Mouse (Mus musculus) forebrain, embryonic 14.5 days (tissue): ENCODE data around the gene Fbxo47. TPM values are rescaled to one million over a fixed set of nuclear protein-coding genes. Genes with fewer than 3 reads are reported as not detected.

Experiments
- ATAC-seq: fragments of 200-750 bp; cut with Nextera tagmentation; 2 replicates; pipeline ENCODE4 v1.8.0; 2017; ENCODE audit warnings: mild to moderate bottlenecking, moderate library complexity
- DNase-seq: peaks from one replicate; pipeline ENCODE4 v3.0.0-alpha.2; 2015; ENCODE audit warnings: low spot score
- H3K27ac ChIP-seq: fragments of 300-500 bp; sonication (generic); 2 replicates; pipeline ENCODE4 v1.5.1; 2014; ENCODE audit warnings: low read depth, mild to moderate bottlenecking, control low read depth, low read length, moderate library complexity
- H3K27me3 ChIP-seq: fragments of 300-500 bp; sonication (generic); replicated peaks from 2 replicates; pipeline ENCODE4 v1.6.1; 2014; ENCODE audit warnings: low read length, control low read depth, mixed read lengths; ENCODE audit not compliant: control insufficient read depth, insufficient read depth
- H3K36me3 ChIP-seq: fragments of 300-500 bp; sonication (generic); 2 replicates; pipeline ENCODE4 v1.6.1; 2014; ENCODE audit warnings: low read length, control low read depth; ENCODE audit not compliant: control insufficient read depth, insufficient read depth
- H3K4me1 ChIP-seq: fragments of 300-500 bp; sonication (generic); 2 replicates; pipeline ENCODE4 v1.6.1; 2014; ENCODE audit warnings: antibody characterized with exemption, low read length, control low read depth; ENCODE audit not compliant: control insufficient read depth, insufficient read depth
- H3K4me2 ChIP-seq: fragments of 300-500 bp; sonication (generic); 2 replicates; pipeline ENCODE4 v1.6.1; 2014; ENCODE audit warnings: mild to moderate bottlenecking, control low read depth, low read length
- H3K4me3 ChIP-seq: fragments of 300-500 bp; sonication (generic); 2 replicates; pipeline ENCODE4 v1.5.1; 2014; ENCODE audit warnings: low read depth, low read length, control low read depth
- H3K9ac ChIP-seq: fragments of 300-500 bp; sonication (generic); 2 replicates; pipeline ENCODE4 v1.6.1; 2014; ENCODE audit warnings: mild to moderate bottlenecking, low read length, control low read depth, moderate library complexity
- H3K9me3 ChIP-seq: fragments of 300-500 bp; sonication (generic); replicated peaks from 2 replicates; pipeline ENCODE4 v1.6.1; 2016; ENCODE audit warnings: low read length, control low read depth, mixed read lengths; ENCODE audit not compliant: control insufficient read depth
- WGBS: fragments of 180-500 bp; shearing (Covaris S2); extraction: QIAGEN DNeasy Blood & Tissue Kit; methylation state at CpG from one replicate; pipeline ENCODE4 v1.1.7; 2014; 5-methylcytosine and 5-hydroxymethylcytosine counted together
- polyA plus RNA-seq: library from polyadenylated mRNA; unstranded; fragments of >200 nt; fragmentation: Nextera tagmentation; extraction: Ambion mirVana; gene quantifications from 2 replicates; pipeline ENCODE4 v1.2.1, GENCODE M21; 2014

Gene Fbxo47
- polyA plus RNA-seq, 1 experiment from 2014 or later = 0.65 TPM

GRCm38 (mm10) chr11:97808621-97809234 lies 75.2 kb downstream of the Fbxo47 start:
- Histone ChIP-seq H3K9me3 (no peaks in the 10 kb centered on the region), H3K27ac (peak overlapping the region; percentile 27), H3K4me2 (no peak overlapping the region), H3K9ac (no peak overlapping the region), H3K36me3 (peaks cover 34% of the 10 kb centered on the region), H3K27me3 (no peaks in the 10 kb centered on the region), H3K4me1 (peaks cover 77% of the 10 kb centered on the region), H3K4me3 (no peak overlapping the region)
- DNase-seq (peak; percentile 48), ATAC-seq (no peak)
- WGBS = 49% methylated on average over 5 of the region's 5 CpGs

GRCm38 (mm10) chr11:97808093-97808492 lies 75.9 kb downstream of the Fbxo47 start:
- peaks cover 71% of the 10 kb centered on the region for H3K4me1 ChIP-seq
- no peak overlapping the region for H3K4me2 ChIP-seq
- H3K4me3 ChIP-seq = no peak overlapping the region
- H3K9me3 ChIP-seq = no peaks in the 10 kb centered on the region
- no peaks in the 10 kb centered on the region for H3K27me3 ChIP-seq
- peak; percentile 57 for DNase-seq
- no peak overlapping the region for H3K27ac ChIP-seq
- no peak overlapping the region for H3K9ac ChIP-seq
- H3K36me3 ChIP-seq = peaks cover 34% of the 10 kb centered on the region
- no peak for ATAC-seq
- 50% methylated on average over 2 of the region's 2 CpGs for WGBS

GRCm38 (mm10) chr11:97807626-97808025 lies 76.3 kb downstream of the Fbxo47 start:
- Histone ChIP-seq H3K9ac (no peak overlapping the region), H3K9me3 (no peaks in the 10 kb centered on the region), H3K27ac (no peak overlapping the region), H3K4me1 (peaks cover 66% of the 10 kb centered on the region), H3K27me3 (no peaks in the 10 kb centered on the region), H3K36me3 (peaks cover 34% of the 10 kb centered on the region), H3K4me2 (no peak overlapping the region), H3K4me3 (no peak overlapping the region)
- ATAC-seq (no peak), DNase-seq (no peak)
- WGBS = 43% methylated on average over 6 of the region's 6 CpGs

- Histone ChIP-seq H3K36me3 (peaks cover 34% of the 10 kb centered on the region), H3K27ac (no peak overlapping the region), H3K4me1 (peaks cover 67% of the 10 kb centered on the region), H3K27me3 (no peaks in the 10 kb centered on the region), H3K4me2 (0 out of 2 replicates have a peak overlapping the region, but pooled peaks have one; percentile 27), H3K4me3 (no peak overlapping the region), H3K9ac (no peak overlapping the region), H3K9me3 (no peaks in the 10 kb centered on the region)
- DNase-seq (no peak), ATAC-seq (no peak)
- 78% methylated on average over 7 of the region's 7 CpGs for WGBS
Measured at GRCm38 (mm10) chr11:97806613-97806964, 77.4 kb downstream of the Fbxo47 start.

GRCm38 (mm10) chr11:97805662-97806612 lies 78.0 kb downstream of the Fbxo47 start:
- Histone ChIP-seq H3K9me3 (no peaks in the 10 kb centered on the region), H3K4me1 (peaks cover 68% of the 10 kb centered on the region), H3K4me2 (peak overlapping the region; percentile 27), H3K27ac (peak overlapping the region; percentile 70), H3K36me3 (peaks cover 34% of the 10 kb centered on the region), H3K4me3 (no peak overlapping the region), H3K27me3 (no peaks in the 10 kb centered on the region), H3K9ac (peak overlapping the region; percentile 40; the same call in 1 of the 2 replicates)
- DNase-seq (peak; percentile 61), ATAC-seq (peak; percentile 62)
- WGBS = 42% methylated on average over 15 of the region's 15 CpGs

GRCm38 (mm10) chr11:97804841-97805661 lies 78.9 kb downstream of the Fbxo47 start:
- Histone ChIP-seq H3K27ac (peak overlapping the region; percentile 70; the same call in 1 of the 2 replicates), H3K9ac (no peak overlapping the region), H3K9me3 (no peaks in the 10 kb centered on the region), H3K27me3 (no peaks in the 10 kb centered on the region), H3K4me2 (peak overlapping the region; percentile 27), H3K4me1 (peaks cover 65% of the 10 kb centered on the region), H3K36me3 (peaks cover 31% of the 10 kb centered on the region), H3K4me3 (no peak overlapping the region)
- DNase-seq (peak; percentile 86), ATAC-seq (peak; percentile 38)
- WGBS = 10% methylated on average over 9 of the region's 9 CpGs

GRCm38 (mm10) chr11:97803847-97804246 lies 80.1 kb downstream of the Fbxo47 start:
- no peak overlapping the region for H3K9ac ChIP-seq
- peaks cover 57% of the 10 kb centered on the region for H3K4me1 ChIP-seq
- WGBS = 87% methylated on average over 5 of the region's 5 CpGs
- no peaks in the 10 kb centered on the region for H3K27me3 ChIP-seq
- H3K4me2 ChIP-seq = no peak overlapping the region
- H3K36me3 ChIP-seq = peaks cover 20% of the 10 kb centered on the region
- H3K27ac ChIP-seq = no peak overlapping the region; the same call in 1 of the 2 replicates
- ATAC-seq (no peak), DNase-seq (no peak)
- no peaks in the 10 kb centered on the region for H3K9me3 ChIP-seq
- no peak overlapping the region for H3K4me3 ChIP-seq
